Mouse (Mus musculus) MEL-GATA-1-ER (cell line): ENCODE measurements at regions not wholly inside any gene's neighbourhood (a gene's known extent, or its start where the extent isn't known, plus 50 kb on each side); places are given as distances from the start of the nearest gene placed in this dataset.

ENCODE experiments used
- DNase-seq: peaks from one replicate; pipeline ENCODE4 v3.0.0-alpha.2; 2012; ENCODE audit warnings: low read depth; ENCODE audit errors: extremely low read depth

DNA sequence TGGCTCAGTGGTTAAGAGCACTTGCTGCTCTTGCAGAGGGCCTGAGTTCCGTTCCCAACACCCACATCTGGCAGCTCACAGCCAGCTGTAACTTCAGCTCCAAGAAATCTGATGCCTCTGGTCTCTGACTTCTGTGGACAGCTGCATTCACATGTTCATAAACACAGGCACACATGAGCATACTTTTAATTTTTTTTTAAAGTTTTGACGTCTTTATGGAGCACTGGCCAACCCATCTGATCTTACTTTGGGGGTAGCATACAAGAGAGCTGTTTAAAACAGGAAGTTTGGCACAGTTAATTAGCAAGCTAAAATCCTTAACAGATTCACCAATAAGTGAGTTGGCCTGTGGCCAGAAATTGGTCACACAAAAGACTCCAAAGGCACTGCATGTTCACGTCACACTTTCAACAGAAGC lies 81.2 kb upstream of the Atl2 start:
- no peak for DNase-seq

DNA sequence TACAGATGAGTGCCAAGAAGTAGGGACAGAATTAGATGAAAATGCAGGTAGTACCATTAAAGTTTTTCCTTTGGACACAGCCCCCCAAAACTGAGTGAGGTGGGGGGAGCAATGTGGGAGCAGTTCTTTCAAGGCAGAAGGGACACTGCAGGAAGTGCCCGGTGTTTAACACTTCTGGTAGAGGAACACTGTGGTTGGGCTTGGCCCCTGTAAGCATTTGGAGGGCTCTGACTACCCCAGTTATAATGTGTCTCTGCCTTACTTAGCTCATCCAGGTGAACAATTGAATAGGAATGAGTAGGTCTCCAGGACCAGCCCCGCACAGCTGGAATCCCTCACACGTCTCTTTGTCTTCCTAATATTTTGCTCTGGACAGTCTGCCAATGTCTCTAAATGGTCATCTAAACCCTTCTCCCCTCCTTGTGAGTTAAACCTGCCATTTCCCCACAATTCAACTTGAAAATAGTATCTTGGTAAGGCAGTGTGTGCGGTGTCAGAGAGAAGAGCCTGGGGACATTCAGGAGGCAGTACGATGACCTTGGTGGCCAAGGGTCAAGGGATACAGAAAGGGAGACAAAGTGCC lies 80.7 kb upstream of the Atl2 start:
- no peak for DNase-seq

DNA sequence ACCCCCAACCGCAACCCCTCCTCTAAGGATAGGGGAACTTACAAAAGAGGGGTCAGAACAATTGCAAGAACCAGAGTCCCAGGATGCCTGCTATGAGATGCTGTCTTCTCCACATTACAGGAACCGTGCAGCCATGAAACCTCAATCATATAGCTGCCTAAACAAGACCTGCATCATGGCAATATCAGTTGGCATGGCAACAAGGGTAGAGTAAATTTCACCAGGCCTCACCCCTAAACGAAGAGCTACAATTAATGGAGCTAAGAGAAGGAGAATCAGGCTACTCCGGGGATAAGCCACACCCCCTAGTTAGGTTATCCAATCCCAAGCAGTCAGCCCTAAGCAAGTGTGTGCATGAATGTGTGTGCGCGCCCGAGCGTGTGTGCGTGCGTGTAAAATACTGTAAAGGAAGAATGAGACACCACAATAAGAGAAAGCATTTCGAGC lies 80.1 kb upstream of the Atl2 start:
- DNase-seq, result peak; percentile 85

DNA sequence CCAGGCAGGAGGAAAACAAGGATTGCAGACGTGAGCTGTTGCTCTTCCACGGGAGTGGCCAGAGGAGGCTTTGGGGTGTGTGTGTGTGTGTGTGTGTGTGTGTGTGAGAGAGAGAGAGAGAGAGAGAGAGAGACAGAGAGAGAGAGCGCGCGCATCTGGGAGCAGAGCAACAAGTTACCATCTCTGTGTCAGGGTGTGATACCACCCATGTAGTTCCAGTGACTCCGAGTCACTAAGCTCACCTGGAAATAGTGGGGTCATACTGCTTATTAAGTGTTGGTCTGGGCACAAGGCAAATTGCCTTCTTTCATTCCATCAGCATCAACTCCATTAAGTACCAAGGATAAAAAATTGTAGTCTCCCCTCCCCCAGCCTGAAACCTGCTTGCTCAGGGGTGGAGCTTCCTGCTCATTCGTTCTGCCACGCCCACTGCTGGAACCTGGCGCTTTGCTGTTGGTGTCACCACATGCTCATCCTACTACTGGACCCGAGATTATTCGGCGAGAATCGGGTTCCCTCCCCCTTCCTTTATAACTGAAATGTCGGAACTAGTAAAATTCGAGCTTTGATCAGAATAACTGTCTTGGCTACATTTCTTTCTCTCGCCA lies 79.3 kb upstream of the Atl2 start:
- peak; percentile 71 for DNase-seq

GRCm38 (mm10) chr17:79971721-79972336 lies 75.9 kb upstream of the Atl2 start:
- DNase-seq, result no peak

GRCm38 (mm10) chr17:79969500-79969972 lies 73.6 kb upstream of the Atl2 start:
- DNase-seq, result no peak

DNA sequence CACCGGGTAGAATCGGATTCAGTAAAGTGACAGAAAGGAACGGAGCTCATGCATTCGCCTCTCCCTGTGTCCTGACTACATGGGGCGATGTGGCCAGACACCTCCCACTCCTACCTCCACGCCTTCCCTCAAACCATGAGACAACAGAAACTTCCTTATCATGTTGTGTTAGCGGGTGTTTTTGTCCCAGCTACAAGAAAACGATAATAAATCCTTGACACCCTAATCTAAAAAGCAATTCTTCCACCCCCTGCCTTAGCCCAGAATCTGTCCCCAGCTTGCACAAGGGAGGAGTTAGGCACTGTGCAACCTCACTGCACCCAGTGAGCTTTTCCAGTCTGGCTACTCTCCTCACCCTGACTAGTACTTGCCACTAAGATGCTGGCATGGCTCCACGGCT lies 72.9 kb upstream of the Atl2 start:
- peak; percentile 93 for DNase-seq

GRCm38 (mm10) chr17:79966981-79967380 lies 71.1 kb upstream of the Atl2 start:
- no peak for DNase-seq

DNA sequence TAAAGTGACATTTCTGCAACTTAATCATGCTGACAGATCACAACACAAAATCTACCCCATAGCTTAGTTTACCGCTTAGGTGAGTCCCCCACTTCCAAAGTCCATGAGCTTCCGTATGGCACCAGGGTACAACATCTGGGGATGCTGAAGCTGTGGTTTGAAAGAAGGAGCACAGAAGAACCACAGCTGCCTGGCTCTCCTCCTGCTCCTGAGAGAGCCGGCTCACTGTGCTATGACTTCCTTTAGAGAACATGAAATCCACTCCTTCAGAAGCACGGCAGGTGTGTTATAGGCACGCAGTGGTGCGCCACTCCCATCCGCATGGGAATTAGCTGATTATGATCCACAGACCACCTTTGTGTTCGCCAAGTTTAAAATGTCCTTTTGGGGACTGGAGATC lies 69.7 kb upstream of the Atl2 start:
- no peak for DNase-seq

DNA sequence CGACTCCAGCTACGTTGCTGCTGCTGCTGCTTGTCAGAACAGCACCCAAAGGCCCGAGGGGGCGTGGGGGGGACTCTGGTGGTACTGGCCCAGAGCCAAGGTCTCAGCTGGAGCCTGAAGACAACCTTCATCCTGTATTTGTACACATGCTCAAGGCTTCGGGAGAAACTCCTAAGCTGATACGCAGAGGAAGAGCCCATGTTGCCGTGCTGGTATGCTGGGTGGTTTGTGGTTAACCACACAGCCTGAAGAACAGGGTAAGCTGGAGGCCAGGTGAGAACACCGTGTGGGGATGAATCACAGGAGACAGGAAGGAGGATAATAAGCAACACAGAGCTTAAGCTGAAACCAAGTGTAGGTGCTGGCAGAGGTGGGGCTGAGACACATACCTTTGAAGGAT lies 68.9 kb upstream of the Atl2 start:
- DNase-seq, result no peak

GRCm38 (mm10) chr17:79963330-79963729 lies 67.4 kb upstream of the Atl2 start:
- DNase-seq, result no peak

DNA sequence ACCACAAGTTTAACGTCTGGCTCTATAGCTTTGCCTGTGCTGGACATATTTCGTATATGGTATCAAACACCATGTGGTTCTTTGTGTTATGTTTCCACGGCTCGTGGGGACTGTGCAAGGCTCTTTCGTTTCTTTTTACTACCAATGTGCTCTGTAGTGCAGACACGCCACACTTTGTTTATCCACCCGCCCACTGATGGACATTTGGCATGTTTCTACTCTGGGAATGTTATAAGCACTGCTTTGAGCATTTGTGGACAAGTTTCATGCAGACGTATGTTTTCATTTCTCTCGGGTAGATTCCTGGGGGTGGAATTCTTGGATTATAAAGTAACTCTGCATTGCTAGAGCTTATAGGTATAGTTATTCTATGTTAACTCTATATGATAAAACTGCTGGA lies 65.5 kb upstream of the Atl2 start:
- DNase-seq, result no peak

DNA sequence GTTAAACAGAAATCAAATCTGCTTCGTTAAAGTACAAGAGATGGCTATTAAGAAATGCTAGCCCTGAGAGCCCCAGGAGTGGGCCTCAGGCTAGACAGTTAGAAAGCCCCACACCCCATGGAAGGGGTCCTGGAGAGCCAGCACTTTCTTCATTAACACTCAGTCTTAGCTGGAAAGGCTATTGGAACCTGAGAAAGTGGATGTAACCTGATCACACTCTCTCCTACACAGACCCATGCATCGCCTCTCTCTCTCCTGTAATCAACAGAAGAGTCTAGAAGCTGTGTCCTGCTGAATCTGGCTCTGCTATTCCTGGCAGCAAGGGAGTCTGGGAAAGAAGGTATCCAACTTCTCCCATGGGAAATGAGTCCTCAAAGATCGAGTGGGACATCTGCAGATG lies 64.8 kb upstream of the Atl2 start:
- DNase-seq, result no peak

DNA sequence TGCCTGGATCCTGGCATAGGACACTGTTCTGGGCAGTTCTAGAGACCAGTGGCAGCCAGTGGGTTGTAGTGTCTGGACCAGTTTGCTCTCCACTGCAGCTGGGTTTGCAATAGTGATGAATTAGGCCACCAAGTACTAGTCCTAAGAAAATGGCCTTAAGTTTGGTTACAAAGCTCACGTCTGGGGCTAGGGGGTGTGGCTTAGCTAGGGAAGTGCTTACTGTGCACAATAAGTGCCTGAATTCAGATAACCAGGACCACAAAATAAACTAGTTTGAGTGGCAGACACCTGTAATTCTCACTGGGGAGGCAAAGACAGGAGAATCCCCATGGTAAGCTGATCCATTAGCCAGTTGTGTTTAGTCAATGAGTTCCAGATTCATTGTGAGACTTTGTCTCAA lies 59.3 kb upstream of the Atl2 start:
- no peak for DNase-seq

DNA sequence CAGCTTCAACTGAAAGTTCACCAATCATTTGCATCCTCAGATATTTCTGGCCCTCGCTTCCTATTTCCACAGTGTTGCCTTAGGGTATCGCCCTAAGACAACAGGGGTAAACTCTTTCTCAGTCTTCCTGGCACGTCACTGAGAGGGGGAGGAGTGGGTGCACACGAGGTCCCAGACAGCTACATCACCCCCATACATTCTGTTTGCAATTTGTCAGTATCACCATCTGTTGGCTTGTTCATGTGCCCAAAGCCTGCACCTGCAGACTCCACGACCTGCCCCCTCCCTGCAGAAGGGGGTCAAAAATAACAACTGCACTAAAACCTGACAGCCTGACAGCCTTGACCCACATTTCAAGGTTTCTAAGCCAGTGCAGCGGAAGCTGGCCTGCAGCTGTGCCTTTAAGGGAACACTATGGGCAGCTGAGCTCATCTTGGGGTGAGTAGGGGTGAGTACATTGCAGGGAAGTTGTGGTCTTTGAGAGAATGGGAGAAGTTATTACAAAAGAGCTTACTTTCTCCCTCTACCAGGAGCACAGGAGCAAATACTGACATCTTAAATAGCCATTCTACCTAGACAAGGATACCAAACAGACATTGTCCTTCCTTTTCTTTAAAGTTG lies 58.8 kb upstream of the Atl2 start:
- DNase-seq, result no peak

GRCm38 (mm10) chr17:79948591-79949475 lies 52.9 kb upstream of the Atl2 start:
- DNase-seq, result no peak
